Mouse (Mus musculus) hindbrain, embryonic 11.5 days (tissue): Measurements from ENCODE around the gene Hoxc12. TPM values are rescaled to one million over a fixed set of nuclear protein-coding genes. Genes with fewer than 3 reads are reported as not detected.

Source experiments
- ATAC-seq: fragments of 200-750 bp; cut with Nextera tagmentation; 2 replicates; pipeline ENCODE4 v1.8.0; 2017; ENCODE audit warnings: mild to moderate bottlenecking, moderate TSS enrichment, moderate library complexity; ENCODE audit not compliant: low FRiP score
- DNase-seq: peaks from one replicate; pipeline ENCODE4 v3.0.0-alpha.2; 2015; ENCODE audit warnings: low spot score
- H3K27ac ChIP-seq: fragments of 300-500 bp; sonication (generic); 2 replicates; pipeline ENCODE4 v1.5.1; 2014; ENCODE audit warnings: mild to moderate bottlenecking, low read depth, low read length
- H3K27me3 ChIP-seq: fragments of 300-500 bp; sonication (generic); 2 replicates; pipeline ENCODE4 v1.6.1; 2014; ENCODE audit warnings: mild to moderate bottlenecking, low read length, moderate library complexity, mixed read lengths; ENCODE audit not compliant: control insufficient read depth, insufficient read depth
- H3K36me3 ChIP-seq: fragments of 300-500 bp; sonication (generic); 2 replicates; pipeline ENCODE4 v1.6.1; 2014; ENCODE audit warnings: mild to moderate bottlenecking, low read length, moderate library complexity, mixed read lengths; ENCODE audit not compliant: control insufficient read depth, insufficient read depth
- H3K4me1 ChIP-seq: fragments of 300-500 bp; sonication (generic); replicated peaks from 2 replicates; pipeline ENCODE4 v1.6.1; 2014; ENCODE audit warnings: low read length, mixed read lengths; ENCODE audit not compliant: control insufficient read depth, insufficient read depth
- H3K4me2 ChIP-seq: fragments of 300-500 bp; sonication (generic); replicated peaks from 2 replicates; pipeline ENCODE4 v1.6.1; 2014; ENCODE audit warnings: mild to moderate bottlenecking, low read depth, low read length
- H3K4me3 ChIP-seq: fragments of 300-500 bp; sonication (generic); 2 replicates; pipeline ENCODE4 v1.5.1; 2014; ENCODE audit warnings: low read depth, low read length
- H3K9ac ChIP-seq: fragments of 300-500 bp; sonication (generic); 2 replicates; pipeline ENCODE4 v1.6.1; 2014; ENCODE audit warnings: low read depth, low read length
- H3K9me3 ChIP-seq: fragments of 300-500 bp; sonication (generic); 2 replicates; pipeline ENCODE4 v1.6.1; 2016; ENCODE audit warnings: low read length; ENCODE audit not compliant: control insufficient read depth
- WGBS: fragments of 180-500 bp; shearing (Covaris S2); extraction: QIAGEN DNeasy Blood & Tissue Kit; methylation state at CpG from one replicate; pipeline ENCODE4 v1.1.7; 2014; 5-methylcytosine and 5-hydroxymethylcytosine counted together
- polyA plus RNA-seq: library from polyadenylated mRNA; unstranded; fragments of >200 nt; fragmentation: Nextera tagmentation; extraction: Ambion mirVana; gene quantifications from 2 replicates; pipeline ENCODE4 v1.2.1, GENCODE M21; 2014

Gene Hoxc12
- polyA plus RNA-seq, 1 experiment from 2014 or later, result not detected

GRCm38 (mm10) chr15:102965892-102966775 is 29.6 kb downstream of the Hoxc12 start:
- Histone ChIP-seq H3K4me1 (no peaks in the 10 kb centered on the region), H3K4me3 (no peak overlapping the region), H3K27me3 (peaks cover 96% of the 10 kb centered on the region), H3K9ac (no peak overlapping the region), H3K27ac (no peak overlapping the region), H3K4me2 (no peak overlapping the region), H3K36me3 (no peaks in the 10 kb centered on the region), H3K9me3 (no peaks in the 10 kb centered on the region)
- ATAC-seq (peak; percentile 70), DNase-seq (peak; percentile 90)
- 3% methylated on average over 29 of the region's 30 CpGs for WGBS

GRCm38 (mm10) chr15:102966776-102967311 is 30.3 kb downstream of the Hoxc12 start, which contains the start of gene Hoxc10:
Gene Hoxc10 (plus strand): TSS chr15:102966796.
- DNase-seq (no peak), ATAC-seq (0 out of 2 replicates have a peak, but pooled peaks have one; percentile 19)
- H3K4me2 ChIP-seq, result no peak within 1 kb of the TSS
- no peaks in the 10 kb centered on the region for H3K9me3 ChIP-seq
- no peak within 1 kb of the TSS for H3K4me3 ChIP-seq
- WGBS, result 4% methylated on average over 27 of the region's 27 CpGs
- no peaks in the 10 kb centered on the region for H3K4me1 ChIP-seq
- peaks cover 95% of the 10 kb centered on the region for H3K27me3 ChIP-seq
- H3K9ac ChIP-seq, result no peak within 1 kb of the TSS
- H3K27ac ChIP-seq, result no peak within 1 kb of the TSS
- no peaks in the 10 kb centered on the region for H3K36me3 ChIP-seq

DNA sequence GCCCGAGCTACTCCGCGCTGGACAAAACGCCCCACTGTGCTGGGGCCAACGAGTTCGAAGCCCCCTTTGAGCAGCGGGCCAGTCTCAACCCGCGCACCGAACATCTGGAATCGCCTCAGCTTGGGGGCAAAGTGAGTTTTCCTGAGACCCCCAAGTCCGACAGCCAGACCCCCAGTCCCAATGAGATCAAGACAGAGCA is 30.7 kb downstream of the Hoxc12 start, which contains the start of gene Hoxc5:
Gene Hoxc5, plus strand, starts transcription at position 132 of the 199 bp plus-strand sequence.
- no peak within 1 kb of the TSS for H3K9ac ChIP-seq

GRCm38 (mm10) chr15:102967511-102968397 is 31.2 kb downstream of the Hoxc12 start:
- Histone ChIP-seq H3K9ac (no peak overlapping the region), H3K4me1 (no peaks in the 10 kb centered on the region), H3K4me2 (no peak overlapping the region), H3K27me3 (peaks cover 97% of the 10 kb centered on the region), H3K9me3 (no peaks in the 10 kb centered on the region), H3K36me3 (no peaks in the 10 kb centered on the region), H3K4me3 (no peak overlapping the region), H3K27ac (no peak overlapping the region)
- ATAC-seq (no peak), DNase-seq (no peak)
- WGBS, result 1% methylated on average over 34 of the region's 34 CpGs

More for the DNA sequence above, 30.7 kb downstream of the Hoxc12 start, which contains the start of gene Hoxc5:
- Histone ChIP-seq H3K27ac (no peak within 1 kb of the TSS), H3K9me3 (no peaks in the 10 kb centered on the region), H3K4me3 (no peak within 1 kb of the TSS), H3K4me1 (no peaks in the 10 kb centered on the region), H3K36me3 (no peaks in the 10 kb centered on the region), H3K4me2 (no peak within 1 kb of the TSS), H3K27me3 (peaks cover 97% of the 10 kb centered on the region)
- 4% methylated on average over 12 of the region's 12 CpGs for WGBS
- DNase-seq (no peak), ATAC-seq (no peak)

GRCm38 (mm10) chr15:102969296-102969695 is 32.7 kb downstream of the Hoxc12 start:
- 50% methylated on average over 1 of the region's 1 CpGs for WGBS
- no peak overlapping the region for H3K4me3 ChIP-seq
- no peak overlapping the region for H3K9ac ChIP-seq
- H3K27me3 ChIP-seq, result peaks cover 96% of the 10 kb centered on the region
- H3K4me2 ChIP-seq, result no peak overlapping the region
- DNase-seq (no peak), ATAC-seq (no peak)
- no peaks in the 10 kb centered on the region for H3K4me1 ChIP-seq
- H3K36me3 ChIP-seq, result no peaks in the 10 kb centered on the region
- no peak overlapping the region for H3K27ac ChIP-seq
- H3K9me3 ChIP-seq, result no peaks in the 10 kb centered on the region

DNA sequence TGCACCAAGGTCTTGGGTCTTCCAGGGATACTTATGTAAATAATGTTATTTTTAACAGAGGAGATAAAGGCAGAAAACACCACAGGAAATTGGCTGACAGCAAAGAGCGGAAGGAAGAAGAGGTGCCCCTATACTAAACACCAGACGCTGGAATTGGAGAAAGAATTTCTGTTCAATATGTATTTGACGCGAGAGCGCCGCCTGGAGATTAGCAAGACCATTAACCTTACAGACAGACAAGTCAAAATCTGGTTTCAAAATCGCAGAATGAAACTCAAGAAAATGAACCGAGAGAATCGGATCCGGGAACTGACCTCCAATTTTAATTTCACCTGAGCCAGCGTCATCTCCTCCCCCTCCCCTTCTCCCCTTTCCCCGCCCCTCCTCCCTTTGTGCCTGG is 34.2 kb downstream of the Hoxc12 start:
- H3K4me2 ChIP-seq, result no peak overlapping the region
- WGBS, result 4% methylated on average over 12 of the region's 12 CpGs
- DNase-seq (no peak), ATAC-seq (no peak)
- H3K36me3 ChIP-seq, result no peaks in the 10 kb centered on the region
- H3K4me3 ChIP-seq, result no peak overlapping the region
- H3K27ac ChIP-seq, result no peak overlapping the region
- peaks cover 94% of the 10 kb centered on the region for H3K27me3 ChIP-seq
- no peaks in the 10 kb centered on the region for H3K9me3 ChIP-seq
- H3K4me1 ChIP-seq, result no peaks in the 10 kb centered on the region
- no peak overlapping the region for H3K9ac ChIP-seq

DNA sequence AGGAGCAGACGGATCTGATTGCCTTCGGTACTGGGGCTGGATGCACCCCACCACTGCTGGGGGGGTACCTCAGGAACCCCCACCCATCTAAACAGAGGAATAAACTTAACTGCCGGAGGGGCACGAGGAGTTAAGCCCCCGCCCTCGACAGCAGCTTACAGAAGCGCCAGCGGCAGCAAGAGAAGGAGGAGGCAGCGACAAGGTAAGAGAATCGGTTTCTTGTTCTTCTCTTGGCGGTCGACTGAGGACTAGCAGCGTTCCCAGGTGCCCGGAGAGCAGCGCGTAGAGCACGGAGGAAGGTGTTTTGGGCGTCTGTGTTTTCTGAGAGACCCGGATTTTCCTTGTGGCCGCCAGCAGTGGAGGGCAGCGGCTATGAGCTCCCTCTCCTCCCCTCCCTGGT is 35.7 kb downstream of the Hoxc12 start:
- Histone ChIP-seq H3K4me2 (no peak overlapping the region), H3K27me3 (peaks cover 94% of the 10 kb centered on the region), H3K4me3 (no peak overlapping the region), H3K36me3 (no peaks in the 10 kb centered on the region), H3K4me1 (no peaks in the 10 kb centered on the region), H3K27ac (no peak overlapping the region), H3K9me3 (no peaks in the 10 kb centered on the region), H3K9ac (no peak overlapping the region)
- whole genome bisulfite sequencing, result 2% methylated on average over 21 of the region's 21 CpGs
- DNase-seq, result no peak
- ATAC-seq, result no peak

DNA sequence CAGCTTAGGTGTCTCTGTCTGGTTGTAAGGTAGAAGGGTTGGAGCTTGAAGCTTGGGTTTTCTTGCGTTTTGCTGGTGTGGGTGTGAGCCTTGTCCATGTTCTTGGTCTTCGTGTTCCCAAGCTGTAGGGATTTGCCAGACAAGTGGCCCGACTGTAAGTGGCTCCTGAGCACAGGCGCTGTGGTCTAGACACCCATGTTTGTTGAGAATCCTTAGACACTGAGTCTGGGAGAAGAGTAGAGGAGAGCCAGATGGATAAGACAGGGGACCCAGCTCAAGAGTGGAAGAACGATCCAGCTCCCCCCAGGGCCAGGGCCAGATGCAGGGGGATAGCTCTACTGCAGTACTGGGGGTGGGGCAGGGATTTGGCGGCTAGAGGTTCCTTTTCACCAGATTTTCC is 36.2 kb downstream of the Hoxc12 start:
- Histone ChIP-seq H3K9ac (no peak overlapping the region), H3K9me3 (no peaks in the 10 kb centered on the region), H3K4me2 (no peak overlapping the region), H3K27me3 (peaks cover 94% of the 10 kb centered on the region), H3K4me3 (no peak overlapping the region), H3K27ac (no peak overlapping the region), H3K4me1 (no peaks in the 10 kb centered on the region), H3K36me3 (no peaks in the 10 kb centered on the region)
- DNase-seq (no peak), ATAC-seq (no peak)
- WGBS, result under 1% methylated on average over 6 of the region's 6 CpGs
